Mouse (Mus musculus) kidney, adult 2 months (tissue): ENCODE data around the gene Adamts20.

Experiments
- CTCF ChIP-seq: fragments of 200-500 bp; conservative IDR thresholded peaks from 2 replicates; pipeline ENCODE4 v1.5.1; 2011; ENCODE audit warnings: low read depth, mild to moderate bottlenecking, control low read depth, low read length, moderate library complexity, mixed read lengths; ENCODE audit not compliant: insufficient read depth, insufficient read length
- POLR2A ChIP-seq: fragments of 200-500 bp; IDR thresholded peaks from one replicate; pipeline ENCODE4 v1.6.1; 2011; ENCODE audit warnings: low read depth, low read length, control low read depth

DNA sequence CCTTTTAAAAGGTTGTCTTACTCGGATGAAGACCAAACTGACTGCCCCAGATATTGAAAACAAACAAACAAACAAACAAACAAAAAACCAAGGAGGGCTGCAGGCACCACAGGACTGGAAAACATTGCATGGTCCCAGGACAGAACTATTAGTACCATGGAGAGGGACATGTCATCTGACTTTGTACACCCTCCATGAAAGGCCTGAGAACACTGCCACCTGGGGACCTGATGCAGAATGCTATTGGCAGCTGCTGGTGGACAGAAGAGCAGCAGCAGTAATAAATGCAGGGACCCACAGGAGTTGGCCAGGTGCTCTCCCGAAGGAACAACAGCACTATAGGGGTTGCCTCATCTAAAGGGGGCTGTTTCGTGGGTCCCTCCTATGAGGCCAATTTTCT is 2.0 kb downstream of the Adamts20 start:
- TF ChIP-seq CTCF, result no peak; the same call in 1 of the 2 replicates
- TF ChIP-seq POLR2A, result no peak
